Mouse (Mus musculus): ENCODE data around the gene C1qtnf12. TPM values are rescaled to one million over a fixed set of nuclear protein-coding genes. Genes with fewer than 3 reads are reported as not detected.

C1qtnf12 gene
- polyA plus RNA-seq, 1 experiment from 2014 or later, result 20.9 TPM

- Histone ChIP-seq H3K4me3 (no peak overlapping the region), H3K27ac (no peak overlapping the region), H3K36me3 (replicated peaks) (peaks cover 68% of the 10 kb centered on the region), H3K4me1 (no peaks in the 10 kb centered on the region), H3K9me3 (no peaks in the 10 kb centered on the region), H3K27me3 (ENCODE audit: poor library complexity, severe bottlenecking) (no peaks in the 10 kb centered on the region)
- DNase-seq (ENCODE audit: extremely low spot score, low spot score), result no peak
- WGBS, result 91% methylated on average over 2 of the region's 2 CpGs
Measured at GRCm38 (mm10) chr4:156014436-156014835, 52.3 kb downstream of the C1qtnf12 start.

Other genes with a start within 250 kb of the C1qtnf12 start
- gene Tmem240, start 227.5 kb upstream of the C1qtnf12 start, polyA plus RNA-seq (2016; fragmentation: Nextera tagmentation; extraction: Ambion mirVana), result 0.36 and 0.77 TPM in 2 replicates
- gene Atad3a, start 201.2 kb upstream of the C1qtnf12 start, polyA plus RNA-seq (2016; fragmentation: Nextera tagmentation; extraction: Ambion mirVana), result 141 and 149 TPM in 2 replicates
- 9.7 and 11.3 TPM in 2 replicates for gene Vwa1, start 187.6 kb upstream of the C1qtnf12 start, polyA plus RNA-seq (2016; fragmentation: Nextera tagmentation; extraction: Ambion mirVana)
- gene Tmem88b, start 176.4 kb upstream of the C1qtnf12 start, polyA plus RNA-seq (2016; fragmentation: Nextera tagmentation; extraction: Ambion mirVana), result 0.24 and 0.27 TPM in 2 replicates
- not detected in 2 replicates for gene Ankrd65, start 171.9 kb upstream of the C1qtnf12 start, polyA plus RNA-seq (2016; fragmentation: Nextera tagmentation; extraction: Ambion mirVana)
- gene Mrpl20, start 159.4 kb upstream of the C1qtnf12 start, polyA plus RNA-seq (2016; fragmentation: Nextera tagmentation; extraction: Ambion mirVana), result 253 and 258 TPM in 2 replicates
- 166 and 168 TPM in 2 replicates for gene Ccnl2, start 149.8 kb upstream of the C1qtnf12 start, polyA plus RNA-seq (2016; fragmentation: Nextera tagmentation; extraction: Ambion mirVana)
- 165 and 172 TPM in 2 replicates for gene Aurkaip1, start 131.0 kb upstream of the C1qtnf12 start, polyA plus RNA-seq (2016; fragmentation: Nextera tagmentation; extraction: Ambion mirVana)
- gene Mxra8, start 122.6 kb upstream of the C1qtnf12 start, polyA plus RNA-seq (2016; fragmentation: Nextera tagmentation; extraction: Ambion mirVana), result 37.6 and 39.4 TPM in 2 replicates
- gene Dvl1, start 114.9 kb upstream of the C1qtnf12 start, polyA plus RNA-seq (2016; fragmentation: Nextera tagmentation; extraction: Ambion mirVana), result 4.6 and 5.3 TPM in 2 replicates
- gene Tas1r3, start 99.0 kb upstream of the C1qtnf12 start, polyA plus RNA-seq (2016; fragmentation: Nextera tagmentation; extraction: Ambion mirVana), result 0.12 and 0.33 TPM in 2 replicates
- gene Cptp, start 92.9 kb upstream of the C1qtnf12 start, polyA plus RNA-seq (2016; fragmentation: Nextera tagmentation; extraction: Ambion mirVana), result 21.2 and 24.0 TPM in 2 replicates
- 120 and 121 TPM in 2 replicates for gene Ints11, start 92.8 kb upstream of the C1qtnf12 start, polyA plus RNA-seq (2016; fragmentation: Nextera tagmentation; extraction: Ambion mirVana)
- 54.5 and 56.3 TPM in 2 replicates for gene Pusl1, start 70.5 kb upstream of the C1qtnf12 start, polyA plus RNA-seq (2016; fragmentation: Nextera tagmentation; extraction: Ambion mirVana)
- gene Acap3, start 70.5 kb upstream of the C1qtnf12 start, polyA plus RNA-seq (2016; fragmentation: Nextera tagmentation; extraction: Ambion mirVana), result 24.3 and 24.5 TPM in 2 replicates
- 144 and 150 TPM in 2 replicates for gene Ube2j2, start 18.5 kb upstream of the C1qtnf12 start, polyA plus RNA-seq (2016; fragmentation: Nextera tagmentation; extraction: Ambion mirVana)
- 12.7 and 14.0 TPM in 2 replicates for gene B3galt6, start 30.3 kb downstream of the C1qtnf12 start, polyA plus RNA-seq (2016; fragmentation: Nextera tagmentation; extraction: Ambion mirVana)
- gene Sdf4, start 30.6 kb downstream of the C1qtnf12 start, polyA plus RNA-seq (2016; fragmentation: Nextera tagmentation; extraction: Ambion mirVana), result 134 and 135 TPM in 2 replicates
- gene Tnfrsf4, start 51.5 kb downstream of the C1qtnf12 start, polyA plus RNA-seq (2016; fragmentation: Nextera tagmentation; extraction: Ambion mirVana), result 0.72 and 1.1 TPM in 2 replicates
- 0.72 and 1.1 TPM in 2 replicates for gene Tnfrsf18, start 63.8 kb downstream of the C1qtnf12 start, polyA plus RNA-seq (2016; fragmentation: Nextera tagmentation; extraction: Ambion mirVana)
- gene Ttll10, start 97.1 kb downstream of the C1qtnf12 start, polyA plus RNA-seq (2016; fragmentation: Nextera tagmentation; extraction: Ambion mirVana), result 0.10 and 0.41 TPM in 2 replicates
- gene 9430015G10Rik, start 147.7 kb downstream of the C1qtnf12 start, polyA plus RNA-seq (2016; fragmentation: Nextera tagmentation; extraction: Ambion mirVana), result 81.2 and 86.9 TPM in 2 replicates
- gene Rnf223, start 168.2 kb downstream of the C1qtnf12 start, polyA plus RNA-seq (2016; fragmentation: Nextera tagmentation; extraction: Ambion mirVana), result 0.87 and 1.1 TPM in 2 replicates
- gene Agrn, start 235.2 kb downstream of the C1qtnf12 start, polyA plus RNA-seq (2016; fragmentation: Nextera tagmentation; extraction: Ambion mirVana), result 58.3 and 62.0 TPM in 2 replicates
- 0.38 and 0.43 TPM in 2 replicates for gene Isg15, start 238.5 kb downstream of the C1qtnf12 start, polyA plus RNA-seq (2016; fragmentation: Nextera tagmentation; extraction: Ambion mirVana)
- 3.9 and 4.4 TPM in 2 replicates for gene AW011738, start 241.0 kb downstream of the C1qtnf12 start, polyA plus RNA-seq (2016; fragmentation: Nextera tagmentation; extraction: Ambion mirVana)